Mouse (Mus musculus) CD4-positive helper T cell, adult 2 months (primary cell): ENCODE measurements around the gene Supt4a.

Source experiments
- DNase-seq: peaks from one replicate; pipeline ENCODE4 v3.0.0-alpha.2; 2012; ENCODE audit warnings: low read depth, missing footprints, low spot score

Supt4a gene

DNA sequence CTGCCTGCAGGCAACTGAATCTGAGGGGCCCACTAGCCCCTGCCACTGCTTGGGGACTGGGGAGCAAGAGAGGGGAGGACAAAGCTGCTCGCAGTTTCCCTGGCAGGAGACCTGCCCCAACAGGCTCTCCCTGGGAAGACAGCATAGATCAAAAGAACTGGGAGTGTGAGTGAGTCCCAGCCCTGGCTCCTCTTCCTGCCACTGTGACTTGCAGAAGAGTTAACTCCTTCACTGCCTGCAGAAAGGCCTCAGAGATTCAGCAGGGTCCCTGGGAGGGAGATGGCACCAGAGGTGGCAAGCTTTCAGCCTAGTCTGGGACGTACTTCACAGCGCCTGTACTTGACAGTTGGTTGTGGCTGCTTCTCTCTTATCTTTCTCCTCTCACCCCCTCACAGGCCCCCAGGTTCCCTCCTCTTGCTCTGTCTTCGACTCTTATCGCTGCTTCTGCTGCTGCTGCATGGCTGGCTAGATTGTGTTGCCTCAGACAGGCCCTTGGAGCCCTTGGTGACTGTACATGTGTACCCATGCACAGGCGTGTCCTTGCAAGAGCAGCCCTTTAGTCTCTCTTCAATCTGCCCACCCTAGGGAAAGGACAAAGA lies 11.3 kb upstream of the Supt4a start:
- DNase-seq, result no peak

DNA sequence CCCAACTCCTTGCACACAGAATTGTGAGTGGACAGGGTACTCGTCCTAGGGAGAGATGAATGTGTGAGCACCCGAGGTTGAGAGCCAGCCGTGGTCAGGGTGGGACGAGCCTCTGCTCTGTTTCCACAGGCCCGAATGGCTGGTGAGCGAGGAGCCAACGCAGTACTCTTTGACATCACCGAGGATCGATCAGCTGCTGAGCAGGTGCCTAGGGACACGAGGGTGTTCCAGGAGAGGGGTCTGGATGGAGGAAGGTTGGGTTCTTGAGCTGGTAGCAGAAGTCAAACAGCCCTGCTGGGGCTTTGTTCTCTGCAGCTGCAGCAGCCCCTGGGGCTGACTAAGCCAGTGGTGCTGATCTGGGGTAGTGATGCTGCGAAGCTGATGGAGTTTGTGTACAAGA lies 10.3 kb upstream of the Supt4a start:
- no peak for DNase-seq

DNA sequence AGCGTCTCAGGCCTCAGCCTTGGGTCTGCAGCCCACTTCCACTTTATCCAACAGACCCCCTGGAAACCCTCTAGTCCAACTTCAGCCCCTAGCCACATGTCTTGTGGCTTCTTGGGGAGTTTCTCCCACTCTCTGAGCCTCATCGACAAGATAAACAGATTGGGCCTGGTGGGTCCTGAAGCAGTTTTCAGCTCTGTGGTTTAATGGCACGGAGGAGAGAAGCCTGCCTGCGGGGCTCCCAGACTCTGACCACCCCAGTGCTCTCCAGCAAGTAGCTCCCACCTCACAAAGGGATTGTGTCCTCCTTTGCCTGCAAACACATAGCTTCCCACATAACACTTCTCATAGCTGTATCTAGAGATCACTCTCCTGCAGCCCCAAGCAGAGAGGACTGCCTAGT lies 9.9 kb upstream of the Supt4a start:
- no peak for DNase-seq

DNA sequence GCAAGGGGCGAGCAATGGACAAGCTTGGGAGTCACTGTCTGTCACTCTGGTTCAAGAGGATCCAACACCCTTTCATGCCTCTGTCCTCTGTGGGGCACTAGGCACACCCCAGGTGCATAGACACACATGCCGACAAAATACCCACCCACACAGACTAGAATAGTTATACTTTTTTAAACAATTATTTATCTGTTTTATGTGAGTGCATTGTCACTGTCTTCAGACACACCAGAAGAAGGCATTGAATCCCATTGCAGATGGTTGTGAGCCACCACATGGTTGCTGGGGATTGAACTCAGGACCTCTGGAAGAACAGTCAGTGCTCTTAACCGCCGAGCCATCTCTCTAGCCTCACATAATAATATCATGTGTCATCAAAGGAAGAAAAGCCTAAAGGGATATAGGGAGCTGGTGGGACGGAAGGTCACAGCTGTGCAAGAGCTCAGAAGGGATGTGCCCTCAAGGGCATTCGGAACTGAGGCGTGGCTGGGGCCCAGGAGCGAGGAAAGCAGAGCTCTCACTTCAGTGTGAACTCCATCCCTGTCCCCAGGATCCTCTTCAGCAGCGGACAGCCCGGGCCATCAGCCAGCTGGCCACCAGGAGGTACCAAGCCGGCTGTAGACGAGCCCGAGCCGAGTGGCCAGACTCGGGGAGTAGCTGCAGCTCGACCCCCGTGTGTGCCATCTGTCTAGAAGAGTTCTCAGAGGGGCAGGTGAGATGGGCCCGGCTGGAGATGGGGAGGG lies 8.3 kb upstream of the Supt4a start:
- no peak for DNase-seq

DNA sequence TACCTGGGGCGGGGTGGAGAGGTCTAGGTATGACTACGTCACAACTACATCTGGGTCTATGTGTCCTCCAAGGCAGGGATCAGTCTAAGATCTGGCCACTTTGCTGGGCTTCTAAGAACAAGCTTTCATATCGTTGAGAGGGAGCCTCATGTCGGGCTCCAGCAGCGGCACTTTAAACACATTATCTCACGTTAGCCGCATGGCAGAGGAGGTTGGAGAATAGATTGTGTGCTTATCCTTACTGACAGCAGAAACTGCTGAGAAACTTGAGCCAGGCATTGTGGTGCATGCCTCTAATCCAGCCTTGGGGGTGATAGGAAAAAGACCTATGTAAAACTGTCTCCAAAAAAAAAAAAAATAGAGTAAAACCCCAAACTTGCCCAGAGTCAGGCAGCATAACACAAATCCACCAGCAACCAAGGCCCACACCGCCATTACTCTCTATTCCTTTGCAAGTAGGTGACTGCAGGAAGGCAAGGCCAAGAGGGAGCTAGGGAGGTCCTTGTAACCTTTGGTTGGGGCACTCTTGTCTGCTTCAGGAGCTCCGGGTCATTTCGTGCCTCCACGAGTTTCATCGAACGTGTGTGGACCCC lies 7.7 kb upstream of the Supt4a start:
- no peak for DNase-seq

DNA sequence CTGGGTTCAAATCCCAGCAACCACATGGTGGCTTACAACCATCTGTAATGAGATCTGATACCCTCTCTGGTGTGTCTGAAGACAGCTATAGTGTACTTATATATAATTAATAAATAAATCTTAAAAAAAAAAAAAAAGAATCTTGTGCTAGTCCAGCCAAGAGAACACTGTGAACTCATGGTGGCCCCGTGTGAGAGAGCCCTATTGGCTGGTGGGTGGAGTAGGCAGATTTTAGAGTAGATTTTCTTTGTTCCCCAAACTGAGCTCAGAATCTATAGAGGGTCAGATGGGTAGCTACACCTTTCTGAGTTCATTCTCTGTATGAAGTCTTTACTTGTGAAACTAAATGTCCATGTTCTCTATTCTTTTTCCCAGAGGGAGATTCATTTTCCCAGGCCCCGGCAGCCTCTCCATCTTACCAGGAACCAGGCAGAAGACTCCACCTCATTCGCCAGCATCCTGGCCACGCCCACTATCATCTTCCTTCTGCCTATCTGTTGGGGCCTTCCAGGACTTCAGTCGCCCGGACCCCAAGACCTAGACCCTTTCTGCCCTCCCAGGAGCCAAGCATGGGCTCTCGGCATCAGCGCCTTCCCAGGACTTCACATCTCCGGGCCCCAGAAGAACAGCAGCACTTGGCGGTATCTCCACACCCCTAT lies 6.6 kb upstream of the Supt4a start:
- no peak for DNase-seq

DNA sequence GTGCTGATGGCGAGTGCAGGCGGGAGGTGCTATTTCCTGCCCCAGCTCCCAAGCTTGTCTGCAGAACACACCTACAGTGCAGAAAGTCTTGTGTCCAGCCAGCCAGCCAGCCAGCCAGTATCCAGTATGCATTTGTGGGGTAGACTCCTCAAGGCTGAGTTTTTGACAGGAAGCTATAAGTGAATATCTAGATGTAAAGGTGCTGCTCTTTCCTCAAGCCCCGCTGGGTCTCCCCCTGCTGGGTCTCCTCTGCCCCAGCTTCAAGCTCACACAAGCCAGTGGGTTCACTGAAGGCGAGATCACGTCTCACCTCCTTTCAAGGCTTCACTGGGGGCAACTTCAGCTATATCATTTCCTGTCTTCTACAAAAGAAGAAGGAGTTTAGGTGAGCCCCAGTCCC lies 3.0 kb upstream of the Supt4a start:
- peak; percentile 59 for DNase-seq

DNA sequence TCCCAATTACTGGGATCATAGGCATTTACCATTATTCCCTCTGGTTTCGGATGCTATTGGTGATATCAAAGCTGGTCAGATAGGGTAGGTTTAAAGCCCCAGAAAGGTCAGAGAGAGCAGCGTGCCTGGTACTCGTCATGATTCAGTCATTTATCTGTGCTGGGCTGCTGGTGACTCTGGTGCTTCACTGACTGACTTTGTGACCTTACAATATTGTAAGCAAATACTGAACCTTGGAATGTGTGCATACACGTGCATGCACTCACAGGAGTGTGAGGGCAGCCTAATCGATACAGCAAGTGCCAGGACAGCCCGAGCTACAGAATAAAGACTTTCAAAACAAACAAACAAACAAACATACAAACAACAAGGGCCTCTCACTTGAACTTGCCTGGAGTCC lies 1.7 kb upstream of the Supt4a start:
- DNase-seq, result no peak

DNA sequence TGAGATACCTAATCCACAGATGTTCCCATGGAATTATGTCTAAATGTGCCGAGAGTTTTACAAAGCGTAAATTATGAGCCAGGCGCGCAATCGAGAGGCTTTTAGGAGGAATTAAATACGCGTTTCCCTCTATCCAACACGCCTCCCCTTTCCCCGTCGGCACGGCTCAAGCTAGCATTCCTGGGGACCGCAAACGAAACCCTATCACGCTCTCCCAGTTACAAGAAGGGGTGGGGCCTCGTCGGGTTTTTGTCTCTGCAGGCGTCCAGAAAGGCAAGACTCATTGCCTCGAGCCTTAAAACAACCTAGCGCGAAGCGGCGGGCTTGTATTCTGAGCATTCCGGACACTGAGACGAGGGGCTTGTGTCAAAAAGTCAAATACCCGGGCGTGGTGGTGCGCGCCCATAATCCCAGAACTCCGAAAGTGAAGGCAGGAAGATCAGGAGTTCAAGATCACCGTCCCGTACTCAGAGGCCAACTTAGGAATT lies 661 bp upstream of the Supt4a start:
- peak; percentile 72 for DNase-seq

DNA sequence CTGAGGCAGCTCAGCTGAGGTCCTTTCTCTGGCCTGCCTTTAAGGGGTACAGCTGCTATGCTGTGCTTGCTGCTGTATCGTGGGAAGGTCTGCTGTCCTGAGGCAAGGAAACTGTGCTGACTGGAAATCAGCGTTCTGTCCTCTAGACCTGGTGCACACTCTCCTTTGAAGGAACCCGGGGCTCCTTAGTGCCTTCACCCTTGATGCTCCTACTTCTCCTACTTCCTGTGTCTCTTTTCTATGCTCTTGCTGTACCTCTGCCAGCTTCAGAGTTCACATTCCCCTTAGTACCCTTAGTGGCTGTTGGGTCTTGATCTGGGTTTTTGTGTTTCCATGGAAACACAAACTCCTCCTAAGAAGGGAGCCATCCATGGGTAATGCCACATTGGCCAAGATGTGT lies 6.3 kb downstream of the Supt4a start:
- DNase-seq, result peak; percentile 53

DNA sequence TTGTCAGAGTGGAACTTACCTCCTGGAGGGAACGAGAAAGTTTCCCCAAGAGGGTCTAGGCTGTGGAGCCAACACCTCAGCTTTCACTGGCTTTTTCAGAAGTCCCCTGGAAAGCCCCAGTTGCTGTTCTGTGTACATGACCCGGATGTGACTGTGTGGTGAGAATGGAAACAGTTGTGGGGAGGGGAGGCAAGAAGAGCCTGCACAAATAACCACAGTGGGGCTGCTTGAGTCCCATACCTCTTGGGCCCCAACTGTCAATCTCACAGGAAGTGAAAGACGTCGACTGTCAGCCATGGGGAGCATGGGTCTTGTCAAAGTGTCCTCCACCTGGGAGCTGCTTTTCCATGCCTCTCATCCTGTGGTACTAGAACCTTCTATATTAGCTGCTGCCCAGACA lies 7.6 kb downstream of the Supt4a start:
- DNase-seq, result peak; percentile 95

DNA sequence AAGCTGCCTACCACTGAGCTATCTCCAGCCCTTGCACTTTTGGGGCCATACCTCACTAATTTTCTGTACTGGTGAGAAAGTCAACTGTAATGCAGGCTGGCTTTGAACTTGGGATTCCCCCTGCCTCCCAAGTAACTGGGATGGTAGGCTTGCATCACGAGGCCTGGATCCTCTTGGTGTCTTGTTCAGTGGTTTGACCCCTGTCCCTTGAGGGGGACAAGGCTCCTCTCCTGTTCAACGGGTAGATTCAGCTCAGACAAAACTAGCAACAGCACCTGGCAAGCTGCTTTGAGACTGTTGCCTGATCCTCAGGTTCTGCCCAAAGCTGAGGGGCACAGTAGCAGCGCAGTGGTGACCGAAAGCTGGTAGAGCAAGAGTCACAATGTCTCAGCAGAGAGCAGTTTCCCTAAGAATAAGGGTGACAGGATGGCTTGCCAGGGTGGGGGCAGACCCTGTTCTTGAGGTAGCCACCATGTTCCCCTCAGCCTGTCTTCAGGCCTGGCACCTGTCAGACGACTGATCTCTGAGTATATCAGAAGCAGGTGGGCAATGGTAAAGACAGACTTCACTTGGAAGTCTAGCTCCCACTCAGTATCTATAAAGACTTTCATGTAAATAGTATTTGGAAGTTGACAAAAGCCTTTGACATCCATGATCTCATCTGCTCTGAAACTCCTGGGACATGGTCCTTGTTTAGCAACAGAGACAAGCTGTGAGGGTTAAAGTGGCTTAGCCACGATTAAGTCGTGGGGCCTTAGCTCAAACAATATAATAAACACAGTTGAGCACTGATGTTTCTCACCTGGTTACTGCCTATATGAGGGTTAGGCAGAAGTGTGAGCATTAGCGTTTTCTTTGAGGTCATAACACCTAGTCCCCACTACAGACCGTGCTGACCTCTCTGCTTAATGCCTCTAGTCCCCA lies 8.5 kb downstream of the Supt4a start:
- peak; percentile 48 for DNase-seq

DNA sequence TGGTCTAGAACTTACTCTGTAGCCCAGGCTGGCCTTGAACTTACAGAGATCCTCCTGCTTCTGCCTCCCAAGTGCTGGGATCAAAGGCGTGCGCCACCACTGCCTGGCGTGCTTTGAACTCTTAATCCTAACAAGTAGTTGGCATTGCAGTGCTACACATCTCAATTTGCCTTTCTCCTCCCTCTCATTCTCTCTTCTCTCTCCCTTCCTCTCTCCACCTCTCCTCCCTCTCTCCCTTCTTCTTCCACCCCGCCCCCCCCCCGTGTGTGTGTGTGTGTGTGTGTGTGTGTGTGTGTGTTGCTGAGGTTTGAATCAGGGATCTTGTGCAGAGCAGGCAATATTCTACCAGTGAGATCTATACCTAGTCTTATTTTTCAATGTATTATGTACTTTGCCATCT lies 10.0 kb downstream of the Supt4a start:
- no peak for DNase-seq

DNA sequence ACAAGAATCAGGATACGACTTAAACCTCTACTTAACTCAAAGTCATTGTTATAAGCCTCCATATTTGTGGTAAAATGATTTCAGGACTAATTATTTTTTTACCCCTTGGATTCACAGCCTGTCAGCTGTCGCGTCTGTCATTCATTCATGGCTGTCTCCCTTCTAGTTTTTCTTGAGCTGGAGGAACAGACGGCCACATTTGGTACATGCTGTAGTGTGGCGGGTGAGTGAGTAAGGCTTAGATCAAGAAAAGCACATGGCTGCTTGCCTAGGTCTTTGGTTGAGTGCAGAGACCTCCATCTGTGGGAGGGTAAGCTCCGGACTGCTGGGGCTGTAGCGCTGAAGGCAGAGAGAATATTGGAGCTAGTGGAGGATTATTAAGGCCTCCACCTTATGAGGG lies 10.4 kb downstream of the Supt4a start:
- peak; percentile 31 for DNase-seq

DNA sequence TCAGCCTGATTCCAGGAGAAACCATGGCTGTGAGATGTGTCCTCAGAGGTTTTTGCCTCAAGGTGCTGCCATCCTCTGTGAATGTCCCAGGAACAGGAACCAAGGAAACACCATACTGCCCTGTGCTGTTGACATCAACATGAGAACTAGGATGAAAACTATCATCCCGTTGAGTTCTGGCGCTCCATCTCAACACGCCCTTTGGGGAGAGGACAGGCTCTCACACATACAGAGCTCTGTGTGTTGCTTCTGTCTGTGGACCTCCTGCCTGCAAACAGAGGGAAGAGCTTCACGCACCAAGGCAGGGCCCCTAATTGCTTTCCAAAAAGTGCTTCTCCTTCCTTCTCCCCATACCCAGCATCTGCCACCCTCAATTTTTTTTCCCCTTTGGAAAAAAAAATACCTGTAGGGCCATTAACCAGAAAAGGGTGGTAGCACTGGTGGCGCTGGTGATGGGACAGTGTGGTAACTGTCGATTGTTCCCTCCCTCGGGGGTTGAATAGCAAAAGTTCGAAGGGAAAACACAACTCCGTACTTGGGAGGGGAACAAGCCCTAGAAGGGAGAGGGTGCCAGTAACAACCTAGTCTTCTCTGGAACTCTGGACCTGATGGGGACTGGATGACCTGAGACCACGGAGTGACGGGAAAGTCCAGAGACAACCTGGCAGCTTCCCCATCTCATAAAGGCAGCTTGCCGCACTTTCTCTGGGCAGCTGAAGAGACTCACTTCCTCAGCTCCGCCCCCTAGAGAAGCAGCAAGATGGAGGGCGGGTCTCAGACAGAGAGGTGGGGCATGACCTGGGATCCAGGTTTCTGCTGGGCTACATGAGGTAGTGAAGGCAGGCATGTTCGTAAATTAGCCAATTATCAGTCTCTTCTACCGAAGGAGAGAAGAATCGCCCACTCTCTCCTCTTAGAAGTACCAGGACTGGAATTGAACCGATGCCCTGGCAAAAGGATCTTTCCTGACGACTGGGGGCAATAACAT lies 11.1 kb downstream of the Supt4a start:
- DNase-seq, result peak; percentile 94

DNA sequence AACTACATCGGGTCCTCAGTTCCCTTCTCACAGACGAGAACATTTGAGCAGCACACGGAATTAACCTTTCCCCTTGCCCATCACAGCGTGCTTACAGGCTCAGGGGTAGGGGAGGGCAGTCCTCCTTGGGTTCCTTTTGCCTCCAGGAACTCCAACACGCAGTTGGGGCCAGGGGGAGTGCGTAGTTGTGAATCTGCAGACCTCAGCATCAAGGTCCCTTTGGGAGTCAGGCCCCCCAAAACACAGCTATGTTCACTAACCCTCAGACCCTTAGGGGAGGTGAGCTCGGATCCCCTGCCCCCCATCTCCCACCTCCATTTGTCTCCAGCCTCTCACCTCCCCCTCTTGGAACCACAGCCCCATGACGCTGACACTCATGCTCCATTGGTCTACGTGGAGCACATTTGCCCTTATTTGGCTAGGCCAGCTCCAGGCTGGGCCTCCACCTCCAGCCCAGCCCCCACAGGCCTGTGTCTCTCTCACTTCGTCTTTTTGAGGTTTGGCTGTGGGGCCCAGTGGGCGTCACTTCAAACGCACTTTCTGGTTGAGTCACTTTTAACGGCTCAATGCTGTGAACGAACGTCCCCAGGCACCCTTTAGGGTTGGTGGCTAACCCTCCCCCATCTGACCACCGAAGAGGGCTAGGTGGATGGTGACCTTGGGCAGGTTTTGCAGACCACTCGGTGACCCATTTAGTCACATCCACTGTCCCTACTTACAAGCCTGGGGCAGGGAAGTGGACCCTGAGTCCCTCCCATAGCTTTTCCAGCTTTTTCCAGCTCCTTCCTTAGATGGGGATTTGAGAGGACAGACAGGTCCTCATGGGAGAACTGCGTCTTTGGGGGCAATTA lies 12.1 kb downstream of the Supt4a start:
- DNase-seq, result peak; percentile 98

DNA sequence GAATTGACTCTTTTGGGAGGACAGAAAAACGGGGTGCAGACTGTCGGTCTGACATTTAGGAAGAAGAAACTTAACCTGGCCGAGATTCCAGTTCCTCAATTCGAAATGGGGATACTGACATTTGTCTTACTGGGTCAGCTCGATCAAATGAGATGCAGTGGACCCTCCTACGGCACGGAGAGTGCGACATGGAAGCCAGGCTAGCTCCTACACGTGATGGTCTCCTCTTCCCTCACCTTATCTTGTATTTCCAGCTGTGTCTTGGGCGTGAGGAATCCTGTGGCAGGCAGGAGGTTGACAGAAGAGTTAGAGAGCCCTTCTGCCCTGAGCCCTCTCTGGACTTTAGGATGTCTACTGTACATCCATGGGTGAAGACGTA lies 12.7 kb downstream of the Supt4a start:
- DNase-seq, result no peak

DNA sequence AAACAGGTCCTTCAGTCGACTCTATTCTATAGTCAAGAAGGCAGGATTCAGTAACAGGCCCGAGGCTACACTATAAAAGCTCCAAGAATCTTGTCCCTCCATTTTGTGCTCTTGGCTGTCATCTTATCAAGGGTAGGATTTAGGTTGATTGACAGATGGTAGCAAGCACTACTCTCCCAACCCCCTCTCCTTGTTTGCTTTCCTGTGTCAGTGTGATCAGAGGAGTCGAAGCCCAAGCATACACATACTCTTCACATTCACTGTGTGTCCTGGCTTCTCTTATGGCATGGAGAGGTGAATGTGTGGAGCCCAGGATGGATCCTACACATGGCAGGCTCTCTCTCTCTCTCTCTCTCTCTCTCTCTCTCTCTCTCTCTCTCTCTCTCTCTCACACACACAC lies 13.2 kb downstream of the Supt4a start:
- DNase-seq, result peak; percentile 90

DNA sequence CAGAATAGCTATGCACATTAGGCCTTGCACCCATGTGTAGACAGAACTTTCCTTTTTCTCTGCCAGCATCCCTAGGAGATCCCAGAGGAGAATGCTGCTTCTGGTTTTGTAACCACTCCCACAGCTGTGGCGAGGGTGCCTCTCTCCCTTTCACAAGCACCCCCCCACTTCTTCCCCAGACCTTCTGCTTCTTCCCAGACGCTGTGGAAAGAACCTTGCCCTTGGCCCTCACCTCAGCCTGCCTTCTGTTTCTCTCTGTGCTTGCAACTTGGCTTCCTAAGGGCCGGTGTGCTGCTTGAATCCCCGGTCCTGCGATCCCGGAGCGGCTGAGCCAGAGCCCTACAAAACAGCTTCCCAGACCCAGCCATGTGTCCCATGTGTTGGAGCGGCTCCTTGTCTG lies 13.7 kb downstream of the Supt4a start:
- peak; percentile 74 for DNase-seq
